Mouse (Mus musculus) ES-CJ7 (cell line): ENCODE measurements around the gene Olfr1257.
A peak's percentile ranks its signal among the peaks of the same experiment; 100 is the strongest.

Experiments used
- DNase-seq: peaks from one replicate; pipeline ENCODE4 v3.0.0; 2011; ENCODE audit warnings: low read depth, low spot score

Olfr1257 gene

GRCm38 (mm10) chr2:89878137-89878536 lies at the start of gene Olfr1257:
Gene Olfr1257, plus strand, starts transcription at chr2:89878437.
- no peak for DNase-seq

- DNase-seq: no peak
Measured at GRCm38 (mm10) chr2:89841455-89841854, 36.8 kb upstream of the Olfr1257 start, which contains the start of gene Olfr1256. Gene Olfr1256, minus strand, starts transcription at chr2:89841555.

- DNase-seq: no peak
Measured at GRCm38 (mm10) chr2:89848105-89848504, 30.1 kb upstream of the Olfr1257 start, which contains the start of gene Olfr48. Gene Olfr48, minus strand, starts transcription at chr2:89848205.

GRCm38 (mm10) chr2:89849230-89849629 lies 29.0 kb upstream of the Olfr1257 start:
- no peak for DNase-seq

GRCm38 (mm10) chr2:89912616-89913015 lies 34.4 kb downstream of the Olfr1257 start:
- peak; percentile 4 for DNase-seq

- no peak for DNase-seq
Measured at GRCm38 (mm10) chr2:89927009-89927408, 48.8 kb downstream of the Olfr1257 start, which contains the start of gene Olfr1258. Gene Olfr1258, plus strand, starts transcription at chr2:89927309.
